Mouse (Mus musculus) inflammation-experienced regulatory T-cells (primary cell): ENCODE measurements around the gene Olfr746. TPM values are rescaled to one million over a fixed set of nuclear protein-coding genes. Genes with fewer than 3 reads are reported as not detected.

ENCODE experiments used
- polyA plus RNA-seq, 2 experiments: library from polyadenylated mRNA; unstranded; fragments of 100-300 nt; shearing (Covaris generic); gene quantifications; one replicate each; pipeline ENCODE4 v1.2.1; 2017

Olfr746 gene
- not detected for polyA plus RNA-seq

GRCm38 (mm10) chr14:50646783-50647182 lies at the start of gene Olfr746:
Gene Olfr746, plus strand, starts transcription at chr14:50647083.

GRCm38 (mm10) chr14:50614579-50614978 lies 32.3 kb upstream of the Olfr746 start, which contains the start of gene Olfr744:
Gene Olfr744, plus strand, starts transcription at chr14:50614879.

GRCm38 (mm10) chr14:50639088-50639487 lies 7.8 kb upstream of the Olfr746 start, which contains the start of gene Olfr745:
Gene Olfr745, plus strand, starts transcription at chr14:50639388.

GRCm38 (mm10) chr14:50693106-50693505 lies 46.2 kb downstream of the Olfr746 start, which contains the start of gene Olfr747:
Gene Olfr747, minus strand, starts transcription at chr14:50693206.

Other genes with a start within 250 kb of the Olfr746 start
- gene Olfr738, start 239.5 kb upstream of the Olfr746 start, polyA plus RNA-seq: not detected
- not detected for gene Olfr739, start 228.5 kb upstream of the Olfr746 start, polyA plus RNA-seq
- not detected for gene Olfr740, start 201.5 kb upstream of the Olfr746 start, polyA plus RNA-seq
- gene Olfr741, start 174.3 kb upstream of the Olfr746 start, polyA plus RNA-seq: not detected
- gene Olfr742, start 143.5 kb upstream of the Olfr746 start, polyA plus RNA-seq: not detected
- under 1 TPM in 1 of 2 experiments, not detected in 1; 0.27 TPM for gene Olfr743, start 125.2 kb upstream of the Olfr746 start, polyA plus RNA-seq
- not detected for gene Olfr744, start 32.2 kb upstream of the Olfr746 start, polyA plus RNA-seq
- gene Olfr745, start 7.7 kb upstream of the Olfr746 start, polyA plus RNA-seq: 1 to 10 TPM in 1 of 2 experiments, under 1 TPM in 1; 0.19 to 1.2 TPM
- gene Olfr747, start 46.1 kb downstream of the Olfr746 start, polyA plus RNA-seq: not detected
- gene Olfr748, start 60.3 kb downstream of the Olfr746 start, polyA plus RNA-seq: under 1 TPM in 1 of 2 experiments, not detected in 1; 0.71 TPM
- not detected for gene Olfr749, start 98.0 kb downstream of the Olfr746 start, polyA plus RNA-seq
- gene Ttc5, start 138.4 kb downstream of the Olfr746 start, polyA plus RNA-seq: 100 to 1,000 TPM; 107 to 120 TPM
- gene Ccnb1ip1, start 160.6 kb downstream of the Olfr746 start, polyA plus RNA-seq: under 1 TPM in 1 of 2 experiments, not detected in 1; 0.37 TPM
- gene Parp2, start 160.8 kb downstream of the Olfr746 start, polyA plus RNA-seq: 10 to 100 TPM; 74.4 to 87.3 TPM
- 10 to 100 TPM; 20.6 to 24.3 TPM for gene Tep1, start 223.5 kb downstream of the Olfr746 start, polyA plus RNA-seq